Mouse (Mus musculus): ENCODE measurements at regions not wholly inside any gene's neighbourhood (a gene's known extent, or its start where the extent isn't known, plus 50 kb on each side); places are given as distances from the start of the nearest gene placed in this dataset.
"Not testable (repeated sequence)": the region's sequence is repeated elsewhere in the genome, so short reads cannot be mapped to it uniquely, and the experiment has no call there.

DNA sequence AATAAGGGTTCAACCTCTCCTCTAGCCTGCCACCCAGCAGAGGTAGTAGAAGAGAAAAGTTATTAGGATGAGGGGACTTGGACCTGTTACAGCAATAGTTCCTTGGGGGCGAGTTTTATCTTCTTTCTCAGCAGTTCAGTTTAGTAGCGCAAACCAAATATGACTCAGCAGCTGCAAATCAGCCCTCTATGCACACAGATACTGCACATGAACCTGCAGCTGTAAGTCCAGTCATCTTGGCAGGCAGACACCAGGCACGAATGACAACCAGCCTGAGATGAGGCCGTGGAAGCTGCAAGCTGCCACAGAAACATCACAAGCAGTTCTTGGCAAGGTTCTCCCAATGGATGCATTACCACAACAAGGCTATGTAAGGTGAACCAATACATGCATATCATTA lies 327.0 kb upstream of the Akr1e1 start:
- DNase-seq (ENCODE audit: low spot score) = no peak

DNA sequence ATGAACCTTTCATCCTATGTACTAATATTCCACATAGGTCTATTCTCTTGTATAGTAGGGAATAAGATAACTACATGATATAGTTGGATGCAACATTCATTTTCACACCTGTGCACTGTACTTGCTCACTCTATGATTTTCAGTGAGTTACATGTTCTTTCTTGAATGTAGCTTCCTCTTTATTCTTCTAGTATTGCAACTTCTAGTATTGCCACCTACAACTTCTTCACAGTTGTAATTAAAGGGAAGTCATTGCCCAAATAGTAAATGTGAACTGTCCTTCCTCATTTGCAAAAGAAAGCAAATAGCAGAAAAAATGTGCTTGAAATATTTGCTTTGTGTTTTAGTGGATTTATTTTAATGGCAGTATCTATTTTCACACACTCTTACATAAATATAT lies 330.9 kb upstream of the Akr1e1 start:
- no peak for DNase-seq (ENCODE audit: low spot score)

DNA sequence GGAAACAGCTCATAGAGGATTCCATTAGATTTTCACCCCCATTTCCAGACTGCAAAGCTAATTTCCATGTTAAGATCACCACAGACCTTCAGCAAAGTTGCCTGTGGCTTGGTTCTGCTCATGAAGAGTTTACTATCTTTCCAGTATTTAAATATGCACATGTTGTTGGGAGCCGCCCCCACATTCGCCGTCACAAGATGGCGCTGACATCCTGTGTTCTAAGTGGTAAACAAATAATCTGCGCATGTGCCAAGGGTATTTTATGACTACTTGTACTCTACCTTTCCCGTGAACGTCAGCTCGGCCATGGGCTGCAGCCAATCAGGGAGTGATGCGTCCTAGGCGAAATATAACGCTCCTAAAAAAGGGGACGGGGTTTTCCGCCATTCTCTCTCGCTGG lies 333.5 kb upstream of the Akr1e1 start:
- DNase-seq (ENCODE audit: low spot score) = not testable (repeated sequence)

GRCm38 (mm10) chr13:4943046-4943445 lies 334.1 kb upstream of the Akr1e1 start:
- DNase-seq (ENCODE audit: low spot score) = no peak

DNA sequence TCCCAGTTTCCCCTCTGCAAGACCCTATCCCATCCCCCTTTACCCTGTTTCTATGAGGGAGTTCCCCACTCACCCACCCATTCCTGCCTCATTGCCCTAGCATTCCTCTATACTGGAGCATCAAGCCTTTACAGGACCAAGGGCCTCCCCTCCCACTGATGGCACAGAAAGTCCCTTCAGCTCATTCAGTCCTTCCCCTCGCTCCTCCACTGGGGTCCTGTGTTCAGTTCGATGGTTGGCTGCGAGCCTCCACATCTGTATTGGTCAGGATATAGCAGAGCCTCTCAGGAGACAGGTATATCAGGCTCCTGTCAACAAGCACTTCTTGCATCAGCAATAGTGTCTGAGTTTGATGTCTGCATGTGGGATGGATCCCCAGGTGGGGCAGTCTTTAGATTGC lies 346.4 kb upstream of the Akr1e1 start:
- DNase-seq (ENCODE audit: low spot score) = no peak

DNA sequence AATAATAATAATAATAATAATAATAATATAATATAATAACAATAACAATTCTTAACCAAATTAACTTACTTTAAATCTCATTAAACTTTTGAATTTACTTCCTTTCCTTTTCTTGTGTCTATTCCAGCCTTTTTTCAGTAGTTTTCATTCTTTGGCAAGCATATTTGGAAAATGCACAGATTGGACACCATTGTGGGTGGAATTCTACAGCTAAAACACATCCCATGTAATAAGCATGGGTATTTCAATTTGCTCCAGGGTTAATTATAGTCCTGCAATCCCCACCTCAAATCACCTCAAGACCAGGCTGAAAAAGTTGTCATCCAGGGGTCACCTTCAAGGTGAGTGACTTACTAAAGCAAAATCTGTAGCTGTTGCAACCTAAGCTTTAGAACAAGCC lies 355.9 kb upstream of the Akr1e1 start:
- no peak for DNase-seq (ENCODE audit: low spot score)

GRCm38 (mm10) chr13:4970081-4970892 lies 361.3 kb upstream of the Akr1e1 start:
- DNase-seq (ENCODE audit: low spot score) = no peak

DNA sequence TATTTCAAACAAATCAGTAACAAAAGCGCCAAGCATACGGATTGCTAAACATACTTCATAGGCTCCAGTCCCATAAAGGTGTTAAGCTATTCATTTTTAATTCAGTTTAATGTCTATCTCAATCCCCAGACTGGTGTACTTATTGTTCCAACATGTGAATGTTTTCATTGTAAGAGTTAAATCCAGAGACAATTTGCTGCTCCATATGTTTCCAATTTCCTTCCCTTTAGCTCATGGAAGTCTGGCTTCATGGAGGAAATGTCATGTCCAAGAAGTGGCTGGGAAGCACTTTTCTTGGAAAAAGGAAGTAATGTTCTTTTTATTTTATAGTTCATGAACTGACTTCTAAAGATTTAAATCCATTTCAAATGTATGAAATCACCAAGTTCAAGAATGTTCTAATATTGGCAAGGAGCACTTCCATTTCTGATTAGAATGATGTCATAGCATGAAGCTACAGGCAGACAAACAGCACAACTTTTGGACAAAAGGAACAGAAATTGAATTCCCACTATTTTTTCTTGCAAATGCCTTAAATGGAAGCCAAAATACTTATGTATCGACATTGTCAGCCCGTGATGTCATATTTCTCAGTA lies 362.6 kb upstream of the Akr1e1 start:
- no peak for DNase-seq (ENCODE audit: low spot score)

- no peak for DNase-seq (ENCODE audit: low spot score)
Observed at GRCm38 (mm10) chr13:4992876-4993275, 383.9 kb upstream of the Akr1e1 start.

GRCm38 (mm10) chr13:5008296-5008695 lies 399.3 kb upstream of the Akr1e1 start:
- DNase-seq (ENCODE audit: low spot score) = no peak

GRCm38 (mm10) chr13:5022439-5022838 lies 413.5 kb upstream of the Akr1e1 start:
- no peak for DNase-seq (ENCODE audit: low spot score)

GRCm38 (mm10) chr13:5059859-5060258 lies 450.9 kb upstream of the Akr1e1 start:
- DNase-seq (ENCODE audit: low spot score) = no peak

GRCm38 (mm10) chr13:5060462-5060861 lies 451.5 kb upstream of the Akr1e1 start:
- no peak for DNase-seq (ENCODE audit: low spot score)

DNA sequence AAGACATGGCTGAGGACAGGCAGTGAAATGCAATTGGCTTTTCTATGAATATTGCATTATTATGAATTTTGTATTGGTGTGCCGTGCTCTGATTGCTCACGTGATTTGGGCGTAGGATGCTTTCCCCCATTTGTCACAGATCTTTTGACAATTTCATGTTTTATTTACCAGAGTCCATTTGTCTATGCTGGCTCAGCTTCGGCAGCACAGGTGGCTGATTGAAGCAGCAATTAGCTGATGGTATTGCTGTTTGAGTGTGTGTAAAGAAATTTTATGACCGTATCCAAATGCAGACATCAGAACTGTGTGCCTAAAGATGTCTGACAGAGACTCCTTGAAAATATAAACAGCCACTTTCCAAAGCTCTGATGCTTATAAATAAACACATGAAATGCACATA lies 498.5 kb upstream of the Akr1e1 start:
- DNase-seq (ENCODE audit: low spot score) = no peak

GRCm38 (mm10) chr13:5154911-5155310 lies 545.9 kb upstream of the Akr1e1 start:
- DNase-seq (ENCODE audit: low spot score) = no peak

DNA sequence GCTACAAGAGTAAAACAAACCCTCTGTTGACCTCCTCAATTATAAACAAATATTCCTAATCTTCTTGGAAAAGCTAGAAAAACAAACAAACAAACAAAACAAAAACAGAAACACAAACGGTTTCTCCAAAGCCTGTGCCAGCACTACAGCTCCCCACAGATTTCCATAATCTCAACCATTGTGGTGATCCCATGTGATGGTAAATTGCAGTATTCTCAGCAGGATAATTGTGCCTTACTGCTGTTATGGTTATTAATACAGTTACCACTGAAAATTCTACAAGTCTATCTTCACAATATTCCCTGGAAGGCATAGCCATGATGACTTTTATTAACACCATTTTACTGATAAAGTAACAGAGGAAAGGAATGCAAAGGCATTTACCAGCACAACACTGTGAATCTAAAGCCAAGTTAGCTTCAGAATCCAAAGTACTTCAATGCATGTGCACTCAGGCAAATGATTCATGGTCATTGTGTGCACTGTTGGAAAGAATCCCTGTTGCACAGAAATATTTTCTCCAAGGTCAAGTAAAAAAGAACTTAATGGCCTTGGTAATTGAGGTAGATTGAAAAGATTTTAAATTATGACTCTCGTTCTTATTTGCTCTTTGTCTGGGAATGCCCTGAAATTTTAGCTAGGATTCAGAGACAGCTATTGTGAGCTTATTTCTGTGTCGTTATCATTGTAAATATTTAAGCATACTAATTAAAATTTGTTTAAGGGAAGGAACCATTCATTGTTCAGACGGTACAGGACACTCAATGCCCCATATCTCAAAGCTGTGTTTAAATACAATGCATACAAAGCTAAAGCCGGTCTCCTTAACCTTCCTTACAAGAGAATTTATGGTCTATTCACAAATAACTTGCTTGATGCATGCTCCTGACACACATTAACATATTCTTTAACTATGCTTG lies 551.1 kb upstream of the Akr1e1 start:
- DNase-seq (ENCODE audit: low spot score) = no peak

- no peak for DNase-seq (ENCODE audit: low spot score)
Observed at GRCm38 (mm10) chr13:5166716-5167115, 557.7 kb upstream of the Akr1e1 start.

DNA sequence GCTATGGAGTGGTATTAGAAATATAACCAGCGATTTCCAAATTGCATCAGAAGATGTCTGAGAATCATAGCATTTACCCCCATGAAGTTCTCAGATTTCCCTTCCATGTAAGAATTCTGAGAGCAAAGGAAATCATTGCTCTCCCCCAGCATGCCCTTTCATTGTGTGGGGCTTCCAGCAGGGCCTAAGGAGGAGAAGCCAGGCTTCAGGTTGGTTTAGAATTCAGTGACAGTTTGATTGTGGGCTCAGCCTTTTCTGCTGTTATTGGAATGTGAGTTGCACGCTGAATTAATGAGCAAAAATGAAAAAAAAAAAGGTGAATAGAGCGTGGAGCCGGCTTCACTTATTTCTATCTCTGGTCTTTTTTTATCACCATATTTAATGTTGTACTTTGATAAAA lies 570.0 kb upstream of the Akr1e1 start:
- DNase-seq (ENCODE audit: low spot score) = no peak

DNA sequence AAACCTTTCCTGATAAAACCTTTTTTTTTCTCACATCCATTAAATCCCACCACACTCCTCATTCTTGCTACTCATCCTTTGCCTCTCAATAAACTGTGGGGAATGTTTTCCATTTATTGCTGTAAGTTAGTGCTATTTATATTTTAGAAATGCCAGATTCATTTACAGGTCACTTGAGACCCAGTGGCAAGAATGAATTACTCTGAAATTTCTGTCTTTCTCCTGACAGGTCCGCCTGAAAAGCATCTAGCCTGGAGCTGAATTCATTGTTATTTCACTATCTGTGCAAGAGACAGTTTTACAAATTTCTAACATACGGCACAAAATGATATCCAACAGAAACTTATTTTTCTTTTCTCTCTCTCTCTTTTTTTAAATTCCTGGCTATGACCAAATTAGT lies 570.6 kb upstream of the Akr1e1 start:
- no peak for DNase-seq (ENCODE audit: low spot score)

- not testable (repeated sequence) for DNase-seq (ENCODE audit: low spot score)
Observed at GRCm38 (mm10) chr13:5185237-5185800, 576.3 kb upstream of the Akr1e1 start.

- no peak for DNase-seq (ENCODE audit: low spot score)
Observed at GRCm38 (mm10) chr13:5202736-5203135, 593.8 kb upstream of the Akr1e1 start.

DNA sequence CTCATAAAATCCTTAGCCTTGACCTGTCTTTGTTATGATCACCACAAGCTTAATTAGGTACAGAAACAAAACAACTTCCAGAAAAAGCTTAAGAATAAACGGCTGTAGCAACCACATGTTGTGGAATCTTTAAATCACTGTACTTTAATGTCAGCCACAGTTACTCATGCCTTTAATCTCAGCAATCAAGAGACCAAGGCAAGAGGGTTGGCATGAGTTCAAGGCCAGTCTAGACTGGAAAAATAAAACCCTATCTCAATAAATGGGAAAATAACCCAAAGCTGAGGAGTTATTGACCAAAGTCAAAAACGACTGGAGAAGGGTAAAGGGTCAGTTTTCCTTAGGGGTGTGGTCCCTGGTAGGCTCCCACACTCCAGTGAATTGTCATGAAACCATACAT lies 595.2 kb upstream of the Akr1e1 start:
- no peak for DNase-seq (ENCODE audit: low spot score)

Data from c-Kit-positive CD71-positive TER-119-positive erythroid progenitor cells, embryonic 14.5 days (primary cell).